Mouse (Mus musculus) hindbrain, postnatal 0 days (tissue): Measurements from ENCODE around the gene Pcdh7. TPM values are rescaled to one million over a fixed set of nuclear protein-coding genes. Genes with fewer than 3 reads are reported as not detected.
"Not testable (repeated sequence)": the region's sequence is repeated elsewhere in the genome, so short reads cannot be mapped to it uniquely, and the experiment has no call there.

Experiments
- ATAC-seq: fragments of 200-750 bp; cut with Nextera tagmentation; 2 replicates; pipeline ENCODE4 v1.8.0; 2017; ENCODE audit warnings: mild to moderate bottlenecking, moderate TSS enrichment, moderate library complexity
- DNase-seq: peaks from one replicate; pipeline ENCODE4 v3.0.0-alpha.2; 2015; ENCODE audit warnings: low spot score
- H3K27ac ChIP-seq: fragments of 300-500 bp; sonication (generic); 2 replicates; pipeline ENCODE4 v1.5.1; 2014; ENCODE audit warnings: mild to moderate bottlenecking
- H3K27me3 ChIP-seq: fragments of 300-500 bp; sonication (generic); 2 replicates; pipeline ENCODE4 v1.6.1; 2014; ENCODE audit warnings: low read length, mixed read lengths; ENCODE audit not compliant: insufficient read depth
- H3K36me3 ChIP-seq: fragments of 300-500 bp; sonication (generic); 2 replicates; pipeline ENCODE4 v1.6.1; 2014; ENCODE audit warnings: low read length, mixed read lengths; ENCODE audit not compliant: insufficient read depth
- H3K4me1 ChIP-seq: fragments of 300-500 bp; sonication (generic); 2 replicates; pipeline ENCODE4 v1.6.1; 2014; ENCODE audit warnings: antibody characterized with exemption, low read length, mixed read lengths; ENCODE audit not compliant: insufficient read depth
- H3K4me2 ChIP-seq: fragments of 300-500 bp; sonication (generic); 2 replicates; pipeline ENCODE4 v1.6.1; 2014; ENCODE audit warnings: low read depth, mild to moderate bottlenecking, low read length, moderate library complexity, mixed read lengths
- H3K4me3 ChIP-seq: fragments of 300-500 bp; sonication (generic); 2 replicates; pipeline ENCODE4 v1.5.1; 2014; ENCODE audit warnings: low read length
- H3K9ac ChIP-seq: fragments of 300-500 bp; sonication (generic); replicated peaks from 2 replicates; pipeline ENCODE4 v1.6.1; 2014; ENCODE audit warnings: mild to moderate bottlenecking, low read length, moderate library complexity, mixed read lengths
- H3K9me3 ChIP-seq: fragments of 300-500 bp; sonication (generic); 2 replicates; pipeline ENCODE4 v1.6.1; 2016; ENCODE audit warnings: low read length, mixed read lengths
- CTCF ChIP-seq: IDR thresholded peaks from 2 replicates; pipeline ENCODE4 v1.5.1; 2016; ENCODE audit warnings: antibody characterized with exemption, control low read depth, low read depth
- WGBS: fragments of 180-500 bp; shearing (Covaris S2); extraction: QIAGEN DNeasy Blood & Tissue Kit; methylation state at CpG from one replicate; pipeline ENCODE4 v1.1.7; 2014; 5-methylcytosine and 5-hydroxymethylcytosine counted together
- polyA plus RNA-seq: library from polyadenylated mRNA; unstranded; fragments of >200 nt; fragmentation: Nextera tagmentation; extraction: Ambion mirVana; gene quantifications from 2 replicates; pipeline ENCODE4 v1.2.1, GENCODE M21; 2015
- total RNA-seq: library from RNA; depleted of rRNA; stranded (reverse); fragments of >200 nt; gene quantifications from 2 replicates; pipeline ENCODE4 v1.2.3, GENCODE M21; 2014; rRNA removed

The Pcdh7 gene
- total RNA-seq (152 and 157 TPM in 2 replicates), polyA plus RNA-seq (25.5 and 26.1 TPM in 2 replicates)

DNA sequence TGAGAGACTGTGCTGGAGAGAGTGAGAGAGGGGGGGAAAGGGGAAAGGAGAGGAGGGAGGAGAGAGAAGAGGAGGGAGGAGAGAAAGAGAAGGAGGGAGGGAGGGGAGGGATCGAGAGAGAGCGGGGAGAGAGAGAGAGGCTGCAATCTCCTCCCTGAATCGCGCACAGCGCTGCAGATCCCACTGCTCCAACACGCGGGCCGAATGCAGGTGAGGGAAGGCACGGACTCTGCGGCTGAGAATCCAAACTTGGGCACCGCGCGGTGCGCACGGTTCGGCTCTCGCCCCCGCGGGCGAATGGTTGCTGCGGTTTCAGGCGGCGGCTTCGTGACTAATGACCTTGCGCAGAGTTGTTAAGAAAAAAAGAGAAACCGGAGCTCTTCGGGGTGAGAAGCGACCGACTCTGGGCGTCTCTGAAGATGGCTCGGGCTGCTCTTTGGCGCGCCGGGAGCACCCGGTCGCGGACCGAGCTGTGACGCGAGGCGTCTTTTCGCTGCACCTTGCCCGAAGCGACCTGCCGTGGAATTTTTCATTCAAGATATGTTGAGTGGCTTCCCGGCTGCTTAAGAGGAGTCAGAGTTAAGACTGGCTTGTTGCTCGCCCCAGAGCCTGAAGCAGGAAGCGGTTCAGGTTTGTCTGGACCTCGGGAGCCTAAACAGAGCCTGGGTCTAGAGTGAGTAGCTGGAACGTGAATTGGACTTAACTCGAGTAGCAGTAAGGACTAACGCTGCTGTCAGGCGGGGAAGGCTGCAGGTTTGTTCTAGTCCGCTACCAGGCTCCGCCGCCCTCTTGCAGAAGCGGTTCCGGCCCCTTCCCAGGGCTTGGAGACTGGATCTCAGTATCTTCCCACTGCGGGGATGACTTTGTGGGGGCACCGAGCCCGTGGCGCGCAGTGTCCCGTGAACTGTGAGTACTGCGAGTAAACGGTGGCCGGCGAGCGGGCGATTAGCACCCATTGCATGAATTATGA, at the start of gene Pcdh7:
TSS of gene Pcdh7 (plus strand) at position 62 of the 970 bp plus-strand sequence.
- H3K27me3 ChIP-seq: no peaks in the 10 kb centered on the region
- peak within 1 kb of the TSS; percentile 75 for H3K4me3 ChIP-seq
- DNase-seq (peak; percentile 81), ATAC-seq (peak; percentile 39)
- H3K4me1 ChIP-seq: no peaks in the 10 kb centered on the region
- H3K4me2 ChIP-seq: peak within 1 kb of the TSS; percentile 78
- H3K36me3 ChIP-seq: no peaks in the 10 kb centered on the region
- under 1% methylated on average over 70 of the region's 70 CpGs for WGBS
- peak within 1 kb of the TSS; percentile 92 for H3K27ac ChIP-seq
- TF ChIP-seq CTCF: peak; percentile 7; the same call in 1 of the 2 replicates
- peak within 1 kb of the TSS; percentile 67 for H3K9ac ChIP-seq
- no peaks in the 10 kb centered on the region for H3K9me3 ChIP-seq

DNA sequence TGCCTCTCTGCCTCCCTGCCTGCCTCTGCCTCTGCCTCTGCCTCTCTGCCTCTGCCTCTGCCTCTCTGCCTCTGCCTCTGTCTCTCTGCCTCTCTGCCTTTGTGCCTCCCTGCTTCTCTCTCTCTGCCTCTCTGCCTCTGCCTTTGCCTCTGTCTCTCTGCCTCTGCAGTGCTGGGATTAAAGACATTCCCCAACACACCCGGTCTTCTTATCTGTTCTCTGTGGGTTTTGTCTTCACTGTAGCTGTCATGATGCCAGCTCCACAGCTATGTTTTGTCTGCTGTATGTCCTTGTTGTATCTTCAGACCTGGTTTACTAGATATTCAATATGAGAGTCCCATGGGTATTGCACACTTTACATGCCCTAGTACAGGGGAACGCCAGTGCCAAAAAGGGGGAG, 40.8 kb upstream of the Pcdh7 start:
- not testable (repeated sequence) for H3K27me3 ChIP-seq, H3K4me2 ChIP-seq, DNase-seq, H3K4me1 ChIP-seq, ATAC-seq, H3K9ac ChIP-seq, H3K9me3 ChIP-seq, H3K27ac ChIP-seq, H3K4me3 ChIP-seq, H3K36me3 ChIP-seq
- 75% methylated on average over 2 of the region's 2 CpGs for WGBS

DNA sequence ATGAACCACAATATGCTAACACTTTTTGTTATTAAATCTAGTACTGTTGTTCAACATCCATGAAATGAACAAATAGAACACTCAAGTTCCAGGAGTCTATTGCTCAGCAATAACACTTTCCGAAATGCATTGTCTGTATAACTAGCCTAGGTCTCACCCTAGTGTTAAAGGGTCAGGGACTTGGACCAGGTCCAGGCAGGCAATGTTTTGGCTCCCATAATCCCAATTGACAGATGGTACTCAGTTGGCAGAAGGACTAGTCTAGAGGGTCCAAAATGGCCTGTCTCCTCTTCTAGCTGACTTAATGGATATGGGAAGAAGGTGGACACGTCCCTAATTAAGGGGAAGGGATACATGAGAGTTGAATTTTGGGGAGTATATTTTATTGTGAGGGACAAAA, 9.4 kb upstream of the Pcdh7 start:
- Histone ChIP-seq H3K27ac (no peak overlapping the region), H3K4me3 (no peak overlapping the region), H3K9ac (no peak overlapping the region), H3K4me1 (no peaks in the 10 kb centered on the region), H3K4me2 (no peak overlapping the region), H3K27me3 (no peaks in the 10 kb centered on the region), H3K9me3 (no peaks in the 10 kb centered on the region), H3K36me3 (no peaks in the 10 kb centered on the region)
- DNase-seq: no peak
- no peak for TF ChIP-seq CTCF
- 60% methylated on average over 2 of the region's 2 CpGs for WGBS
- ATAC-seq: no peak

DNA sequence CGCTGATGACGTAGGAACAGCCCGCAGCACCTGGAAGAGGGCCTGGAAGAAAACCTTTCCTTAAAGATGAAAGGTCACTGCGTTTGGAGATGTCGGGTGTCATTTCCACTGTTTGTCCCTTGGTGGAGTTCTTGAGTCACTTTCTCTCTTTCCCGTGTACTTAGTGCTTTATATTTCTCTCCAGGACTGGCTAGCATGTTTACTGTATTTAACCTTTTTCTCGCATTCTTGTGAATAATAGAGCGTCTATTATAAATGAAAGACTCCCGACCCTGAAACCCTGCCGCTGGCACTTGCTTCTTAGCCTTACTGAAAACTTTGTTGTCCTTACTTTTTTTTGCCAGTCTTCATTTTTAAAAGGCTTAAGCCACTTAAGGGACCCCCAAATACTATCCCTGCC, 3.8 kb upstream of the Pcdh7 start:
- Histone ChIP-seq H3K4me2 (peak overlapping the region; percentile 78), H3K4me1 (no peaks in the 10 kb centered on the region), H3K4me3 (peak overlapping the region; percentile 75), H3K36me3 (no peaks in the 10 kb centered on the region), H3K9me3 (no peaks in the 10 kb centered on the region), H3K27me3 (no peaks in the 10 kb centered on the region), H3K27ac (peak overlapping the region; percentile 92), H3K9ac (peak overlapping the region; percentile 67; the same call in 1 of the 2 replicates)
- TF ChIP-seq CTCF: peak; percentile 72
- DNase-seq (peak; percentile 78), ATAC-seq (no peak)
- WGBS: under 1% methylated on average over 10 of the region's 10 CpGs

DNA sequence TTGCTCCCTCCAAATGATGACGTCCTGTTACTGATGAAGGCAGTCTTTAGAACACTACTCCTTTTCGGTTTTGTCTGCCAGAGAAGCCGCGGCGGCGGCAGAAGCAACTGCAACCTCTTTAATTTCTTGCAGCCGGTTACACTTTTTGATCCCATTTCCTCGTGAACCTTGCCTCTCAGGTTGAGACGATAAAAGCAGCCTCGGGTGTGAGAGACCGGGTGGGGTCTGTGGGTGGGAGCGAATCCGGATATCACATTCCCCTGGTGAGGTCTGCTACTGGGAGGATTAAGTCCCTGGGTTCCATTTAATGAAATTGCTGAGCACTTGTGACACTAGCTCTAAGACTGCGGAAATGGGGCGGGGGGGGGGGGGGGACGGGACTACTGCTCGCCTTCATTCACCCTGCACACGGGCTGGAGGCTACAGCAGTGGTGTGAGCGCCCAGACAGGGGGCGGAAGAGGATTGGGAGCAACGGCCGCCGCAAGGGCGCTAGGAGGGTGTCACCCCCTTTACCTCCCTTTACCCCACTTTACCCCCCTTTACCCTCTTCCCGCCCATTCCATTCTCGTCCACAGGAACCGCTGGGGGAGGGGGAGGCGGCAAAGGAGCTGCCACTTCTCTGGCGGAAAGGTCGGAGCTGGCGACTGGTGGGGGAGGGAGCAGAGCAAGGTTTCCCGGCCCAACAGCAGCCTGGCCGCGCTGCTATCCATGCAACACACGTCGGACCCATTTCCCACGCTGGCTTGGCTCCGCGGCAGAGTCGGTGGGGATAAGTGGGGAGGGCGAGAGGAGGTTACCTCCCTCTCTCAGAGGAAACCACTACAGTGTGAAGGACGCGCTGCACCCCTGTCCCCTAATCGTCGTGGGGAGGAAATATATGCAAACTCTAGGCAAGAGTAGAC, 2.9 kb upstream of the Pcdh7 start:
- Histone ChIP-seq H3K4me1 (no peaks in the 10 kb centered on the region), H3K27ac (peak overlapping the region; percentile 92), H3K4me2 (peak overlapping the region; percentile 78), H3K4me3 (peak overlapping the region; percentile 75), H3K36me3 (no peaks in the 10 kb centered on the region), H3K9ac (peak overlapping the region; percentile 67), H3K9me3 (no peaks in the 10 kb centered on the region), H3K27me3 (no peaks in the 10 kb centered on the region)
- under 1% methylated on average over 38 of the region's 45 CpGs for WGBS
- DNase-seq (peak; percentile 85), ATAC-seq (peak; percentile 75)
- TF ChIP-seq CTCF: peak; percentile 50
